Mouse (Mus musculus) erythroblast, embryonic 14.5 days (primary cell): ENCODE measurements at regions not wholly inside any gene's neighbourhood (a gene's known extent, or its start where the extent isn't known, plus 50 kb on each side); places are given as distances from the start of the nearest gene placed in this dataset.

Experiments
- GATA1 ChIP-seq: IDR thresholded peaks from 2 replicates; pipeline ENCODE4 v1.6.1; 2012; ENCODE audit warnings: low read length, inconsistent platforms, mixed read lengths
- TAL1 ChIP-seq: IDR thresholded peaks from 3 replicates; pipeline ENCODE4 v1.6.1; 2012; ENCODE audit warnings: low read length, inconsistent platforms, mixed read lengths

DNA sequence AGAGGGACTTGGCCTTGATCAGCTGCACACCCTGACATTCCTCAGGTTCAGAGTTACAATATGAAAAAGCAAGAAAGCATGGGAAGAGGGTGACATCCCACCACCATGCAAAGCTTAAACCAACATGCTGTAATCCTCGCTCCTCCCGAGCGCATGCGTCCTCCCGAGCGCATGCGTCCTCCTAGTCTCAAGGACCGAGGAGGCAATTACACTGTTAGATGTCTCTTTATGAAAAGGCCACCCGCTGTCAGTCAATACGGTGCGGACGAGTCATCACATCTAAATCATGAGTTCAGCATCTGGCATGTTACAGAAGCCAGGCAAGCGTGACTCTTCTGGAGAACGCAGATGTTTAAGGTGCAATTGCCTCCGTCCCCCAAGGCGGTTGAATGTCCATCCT lies 117.1 kb upstream of the Pkdcc start:
- TF ChIP-seq GATA1 (no peak), TAL1 (no peak)
